Mouse (Mus musculus) E14TG2a.4 (cell line): ENCODE measurements around the gene Il21r.

ENCODE experiments used
- CTCF ChIP-seq: conservative IDR thresholded peaks from 2 replicates; pipeline ENCODE4 v1.5.1; 2014; ENCODE audit warnings: low read length
- POU5F1 ChIP-seq: IDR thresholded peaks from 2 replicates; pipeline ENCODE4 v1.6.1; 2014; ENCODE audit warnings: low read length, borderline replicate concordance

DNA sequence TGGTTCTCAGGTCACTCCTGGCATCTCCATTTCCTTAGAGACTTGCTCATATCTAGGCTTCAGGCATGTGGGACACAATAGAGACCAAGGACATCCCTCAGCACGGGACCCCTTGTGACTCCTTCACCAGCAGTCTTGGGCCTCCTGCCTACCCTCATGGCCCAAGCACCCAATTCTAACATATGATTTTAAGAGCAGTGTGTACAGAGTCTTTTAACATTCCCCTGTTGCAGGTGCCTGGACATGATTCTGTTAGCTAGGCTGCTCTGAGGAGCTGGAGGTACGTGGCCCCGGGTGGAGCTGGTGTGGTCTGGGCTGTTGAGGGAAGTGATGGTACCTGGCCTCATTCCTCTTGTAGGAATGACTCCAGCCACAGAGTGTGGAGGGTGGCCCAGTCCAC, 40.1 kb upstream of the Il21r start:
- TF ChIP-seq CTCF (no peak), POU5F1 (no peak)
